ENCODE assay signal across 8 mouse cellular contexts in the genomic region with DNA sequence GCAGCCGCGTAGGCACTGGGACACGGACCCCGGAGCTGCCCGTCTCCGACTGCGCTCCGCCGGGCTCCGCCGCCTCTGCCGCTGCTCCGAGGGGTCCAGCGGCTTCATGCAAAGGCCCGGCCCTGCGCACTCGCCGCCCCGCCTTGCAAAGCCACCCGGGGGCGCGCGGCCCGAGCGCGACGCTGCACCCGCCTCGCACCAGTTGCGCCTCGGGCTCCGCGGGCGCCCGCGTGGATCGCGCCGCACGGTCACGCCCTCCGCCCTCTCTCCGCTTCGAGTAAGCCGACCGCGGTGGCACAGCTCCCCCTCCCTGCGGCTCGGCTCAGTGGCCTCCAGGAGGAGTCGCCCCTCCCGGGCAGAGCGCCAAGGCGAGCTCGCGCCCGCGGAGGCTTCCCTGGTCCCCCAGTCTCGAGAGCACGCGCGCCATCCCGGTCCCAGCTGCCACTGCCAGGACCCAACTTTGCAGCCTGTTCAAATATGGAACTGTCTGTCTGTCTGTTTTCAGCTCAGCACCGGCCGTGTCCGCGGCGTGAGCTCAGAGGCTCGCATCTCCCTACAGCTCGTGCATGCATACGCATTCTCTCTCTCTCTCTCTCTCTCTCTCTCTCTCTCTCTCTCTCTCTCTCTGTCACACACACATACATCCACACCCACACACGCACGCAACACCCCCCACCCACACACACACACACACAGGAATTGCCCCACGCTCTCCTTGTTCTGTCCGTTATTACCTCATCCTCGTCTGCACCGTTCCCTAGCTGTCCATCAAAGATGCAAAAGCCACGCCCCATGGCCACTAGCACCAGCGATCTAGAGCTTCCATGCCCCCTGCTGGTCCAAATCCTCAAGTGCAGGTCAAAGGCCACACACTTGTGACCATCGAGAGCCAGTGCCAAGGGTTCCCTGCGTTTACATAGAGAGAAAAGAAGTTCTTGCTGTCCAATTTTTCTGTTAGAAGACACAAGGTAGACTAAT. TPM values are rescaled to one million over a fixed set of nuclear protein-coding genes. Genes with fewer than 3 reads are reported as not detected.
DNase-seq lines count a peak whose midpoint lies in the region; ATAC-seq lines count a peak whose summit lies in the region.

A gene (minus strand): TSS at position 85 of the 978 bp plus-strand sequence.

- ATAC-seq in hindbrain, embryonic 16.5 days = peak; percentile 91

- no peaks in the 10 kb centered on the region for H3K9me3 ChIP-seq in hindbrain, embryonic 16.5 days (ENCODE audit: control insufficient read depth, low read length)

- peak; percentile 90 for DNase-seq in T-cell, adult 2 months (ENCODE audit: low spot score)
- peak; percentile 94 to 97 for DNase-seq in cerebellum, postnatal 36 days
- peak; percentile 96 for DNase-seq in gastrocnemius, adult 18-20 months (ENCODE audit: low spot score)
- peak; percentile 92 to 94 for DNase-seq in left cerebral cortex, adult 18-20 months (ENCODE audit: low spot score in 2 of 2)
- DNase-seq in right cerebral cortex, adult 18-20 months = peak; percentile 92
- peak; percentile 89 for DNase-seq in urinary bladder, postnatal 10 days (ENCODE audit: low spot score)

- peak within 1 kb of the TSS; percentile 83 for H3K4me2 ChIP-seq in hindbrain, embryonic 16.5 days (ENCODE audit: low read length)

- WGBS in hindbrain, embryonic 16.5 days = under 1% methylated on average over 71 of the region's 80 CpGs
- WGBS in macrophage (ENCODE audit: missing documents) = under 1% methylated on average over 65 of the region's 80 CpGs

- H3K27ac ChIP-seq in hindbrain, embryonic 16.5 days (ENCODE audit: low read depth, low read length) = peak within 1 kb of the TSS; percentile 93
- peak within 1 kb of the TSS; percentile 38 for H3K27ac ChIP-seq in macrophage

- H3K36me3 ChIP-seq in hindbrain, embryonic 16.5 days (ENCODE audit: control insufficient read depth, insufficient read depth, low read length) = no peaks in the 10 kb centered on the region
- no peaks in the 10 kb centered on the region for H3K36me3 ChIP-seq in macrophage (ENCODE audit: inconsistent target)

- H3K79me2 ChIP-seq in macrophage (ENCODE audit: inconsistent target) = peaks cover 42% of the 10 kb centered on the region; the same call in 1 of the 2 replicates

- H3K4me3 ChIP-seq in hindbrain, embryonic 16.5 days (ENCODE audit: low read length) = peak within 1 kb of the TSS; percentile 69
- H3K4me3 ChIP-seq in macrophage (ENCODE audit: inconsistent target) = peak within 1 kb of the TSS; percentile 45

- H3K4me1 ChIP-seq in hindbrain, embryonic 16.5 days (ENCODE audit: control insufficient read depth, insufficient read depth, low read depth, low read length) = peaks cover 13% of the 10 kb centered on the region

- H3K27me3 ChIP-seq in hindbrain, embryonic 16.5 days (replicated peaks; ENCODE audit: control insufficient read depth, insufficient read depth, low read length) = no peaks in the 10 kb centered on the region

- peak within 1 kb of the TSS; percentile 85 for H3K9ac ChIP-seq in hindbrain, embryonic 16.5 days (ENCODE audit: low read depth, low read length)

RNA-seq across cellular contexts. Expression of the gene that starts here (rescaled TPM):
- total RNA-seq in gastrocnemius, adult 18-20 months (2021) = 1 to 10 TPM; 2.9 to 3.7 TPM
- polyA plus RNA-seq in hindbrain, embryonic 16.5 days (2015; fragmentation: Nextera tagmentation; extraction: Ambion mirVana) = 32.7 and 39.2 TPM in 2 replicates
- total RNA-seq in left cerebral cortex, adult 18-20 months (2021) = 10 to 100 TPM; 34.3 to 36.9 TPM
- total RNA-seq in macrophage (2018; cell fraction: chromatin; rRNA removed) = 100 to 1,000 TPM in 4 of 26 experiments, 10 to 100 TPM in 14, 1 to 10 TPM in 8; 7.0 to 144 (median 22.3) TPM
- total RNA-seq in macrophage (2018; cell fraction: cytosol; rRNA removed) = 10 to 100 TPM; 10.2 to 96.6 (median 29.8) TPM
- total RNA-seq in macrophage (2018; cell fraction: nucleus; rRNA removed) = 100 to 1,000 TPM in 3 of 26 experiments, 10 to 100 TPM in 21, 1 to 10 TPM in 2; 8.5 to 133 (median 28.5) TPM
- polyA plus RNA-seq in macrophage (2018) = 17.5 to 35.6 TPM (median 30.8 TPM) in 3 replicates

Comparison
In these comparisons a context has a peak if more than half of its experiments do, and no peak if none do; other contexts are left out.
1. Peak in every context shown above with its lines: DNase-seq, ATAC-seq, H3K4me3 ChIP-seq and H3K27ac ChIP-seq.
2. RNA of the gene that starts here (total RNA-seq): 34.3 to 36.9 TPM in left cerebral cortex, adult 18-20 months; 2.9 to 3.7 TPM in gastrocnemius, adult 18-20 months; every median in the first group is over 4 times any median in the second.